Mouse (Mus musculus) heart, postnatal 0 days (tissue): ENCODE results near the gene Ppt2. TPM values are rescaled to one million over a fixed set of nuclear protein-coding genes. Genes with fewer than 3 reads are reported as not detected.

ENCODE experiments used
- ATAC-seq: fragments of 200-750 bp; cut with Nextera tagmentation; 2 replicates; pipeline ENCODE4 v1.8.0; 2017; ENCODE audit warnings: low read depth, moderate number of reproducible peaks, moderate library complexity; ENCODE audit not compliant: insufficient read depth
- DNase-seq: peaks from one replicate; pipeline ENCODE4 v3.0.0-alpha.2; 2016; ENCODE audit warnings: low spot score
- H3K27ac ChIP-seq: fragments of 300-500 bp; sonication (generic); 2 replicates; pipeline ENCODE4 v1.5.1; 2014; ENCODE audit warnings: low read depth, mild to moderate bottlenecking
- H3K27me3 ChIP-seq: fragments of 300-500 bp; sonication (generic); 2 replicates; pipeline ENCODE4 v1.6.1; 2014; ENCODE audit warnings: low read length, mixed read lengths; ENCODE audit not compliant: control insufficient read depth, insufficient read depth
- H3K36me3 ChIP-seq: fragments of 300-500 bp; sonication (generic); replicated peaks from 2 replicates; pipeline ENCODE4 v1.6.1; 2014; ENCODE audit warnings: low read length, mixed read lengths; ENCODE audit not compliant: control insufficient read depth, insufficient read depth
- H3K4me1 ChIP-seq: fragments of 300-500 bp; sonication (generic); 2 replicates; pipeline ENCODE4 v1.6.1; 2014; ENCODE audit warnings: antibody characterized with exemption; ENCODE audit not compliant: control insufficient read depth, insufficient read depth
- H3K4me2 ChIP-seq: fragments of 300-500 bp; sonication (generic); 2 replicates; pipeline ENCODE4 v1.6.1; 2014; ENCODE audit warnings: low read depth, mild to moderate bottlenecking, low read length, moderate library complexity
- H3K4me3 ChIP-seq: fragments of 300-500 bp; sonication (generic); 2 replicates; pipeline ENCODE4 v1.5.1; 2014; ENCODE audit warnings: low read depth, low read length
- H3K9ac ChIP-seq: fragments of 300-500 bp; sonication (generic); replicated peaks from 2 replicates; pipeline ENCODE4 v1.6.1; 2014; ENCODE audit warnings: low read depth, low read length, mixed read lengths
- H3K9me3 ChIP-seq: fragments of 300-500 bp; sonication (generic); replicated peaks from 2 replicates; pipeline ENCODE4 v1.6.1; 2016; ENCODE audit warnings: low read length; ENCODE audit not compliant: control insufficient read depth
- CTCF ChIP-seq: IDR thresholded peaks from 2 replicates; pipeline ENCODE4 v1.5.1; 2016; ENCODE audit warnings: antibody characterized with exemption, control low read depth, low read depth
- EP300 ChIP-seq: IDR thresholded peaks from 2 replicates; pipeline ENCODE4 v1.6.1; 2016; ENCODE audit warnings: antibody characterized with exemption, low read depth
- WGBS: fragments of 180-500 bp; shearing (Covaris S2); extraction: QIAGEN DNeasy Blood & Tissue Kit; methylation state at CpG from one replicate; pipeline ENCODE4 v1.1.7; 2014; 5-methylcytosine and 5-hydroxymethylcytosine counted together
- polyA plus RNA-seq: library from polyadenylated mRNA; unstranded; fragments of >200 nt; fragmentation: Nextera tagmentation; extraction: Ambion mirVana; gene quantifications from 2 replicates; pipeline ENCODE4 v1.2.1, GENCODE M21; 2015
- total RNA-seq: library from RNA; depleted of rRNA; stranded (reverse); fragments of >200 nt; gene quantifications from 2 replicates; pipeline ENCODE4 v1.2.3, GENCODE M21; 2014; ENCODE audit warnings: low replicate concordance

Gene Ppt2
- total and polyA plus RNA-seq, 2 experiments from 2014 or later, result 25.7 to 37.4 TPM

DNA sequence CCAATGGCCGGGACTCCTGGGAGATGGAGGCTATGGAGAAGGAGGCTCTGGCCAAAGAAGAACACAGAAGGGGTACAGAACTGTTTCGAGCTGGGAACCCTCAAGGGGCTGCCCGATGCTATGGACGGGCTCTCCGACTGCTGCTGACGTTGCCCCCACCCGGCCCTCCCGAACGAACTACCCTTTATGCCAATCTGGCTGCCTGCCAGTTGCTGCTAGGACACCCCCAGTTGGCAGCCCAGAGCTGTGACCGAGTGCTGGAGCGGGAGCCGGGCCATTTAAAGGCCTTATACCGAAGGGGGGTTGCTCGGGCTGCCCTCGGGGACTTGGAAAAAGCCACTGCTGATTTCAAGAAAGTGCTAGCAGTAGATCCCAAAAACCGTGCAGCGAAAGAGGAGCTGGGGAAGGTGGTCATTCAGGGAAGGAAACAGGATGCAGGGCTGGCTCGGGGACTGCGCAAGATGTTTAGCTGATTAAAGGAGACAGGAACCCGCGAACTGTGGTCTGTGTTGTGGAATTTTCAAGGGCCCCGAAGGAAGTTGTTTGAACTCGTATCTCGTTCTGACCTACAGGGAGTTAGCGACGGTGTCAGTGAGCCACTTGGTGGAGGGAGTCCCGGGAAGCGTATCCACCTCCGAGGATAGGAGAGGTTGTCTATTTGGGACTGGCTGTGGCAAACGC is 17.7 kb upstream of the Ppt2 start:
- peak; percentile 4 for DNase-seq
- no peak overlapping the region for H3K4me3 ChIP-seq

DNA sequence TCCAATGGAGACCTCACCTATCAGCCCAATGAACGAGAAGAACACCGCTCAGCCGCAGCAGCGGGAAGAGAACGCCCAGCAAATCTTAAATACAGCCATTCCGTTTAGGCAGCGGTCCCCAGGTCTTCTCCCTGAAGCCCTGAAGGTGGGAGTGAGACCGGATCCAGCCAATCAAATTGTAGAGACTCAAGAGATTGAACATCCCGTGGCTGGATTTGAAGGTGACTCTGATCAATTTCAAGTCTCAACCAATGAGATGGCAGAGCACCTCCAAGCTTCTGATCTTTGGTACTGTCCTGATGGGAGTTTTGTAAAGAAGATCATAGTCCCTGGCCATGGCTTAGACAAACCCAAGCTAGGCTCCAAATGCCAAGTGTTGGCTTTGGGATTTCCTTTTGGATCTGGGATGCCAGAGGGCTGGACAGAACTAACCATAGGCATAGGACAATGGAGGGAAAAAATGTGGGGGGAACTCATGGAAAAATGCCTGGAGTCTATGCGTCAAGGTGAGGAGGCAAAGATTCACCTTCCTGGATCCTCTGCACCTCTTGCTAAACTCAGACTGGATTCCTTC is 17.0 kb upstream of the Ppt2 start:
- Histone ChIP-seq H3K4me1 (peaks cover 21% of the 10 kb centered on the region), H3K9me3 (no peaks in the 10 kb centered on the region), H3K9ac (peak overlapping the region; percentile 57), H3K27me3 (no peaks in the 10 kb centered on the region), H3K4me3 (peak overlapping the region; percentile 50), H3K27ac (peak overlapping the region; percentile 66), H3K4me2 (peak overlapping the region; percentile 77), H3K36me3 (peaks cover 8% of the 10 kb centered on the region)
- DNase-seq (no peak), ATAC-seq (no peak)
- 38% methylated on average over 10 of the region's 10 CpGs for WGBS
- TF ChIP-seq CTCF, result no peak
- no peak for TF ChIP-seq EP300

More for the DNA sequence above, 17.7 kb upstream of the Ppt2 start:
- Histone ChIP-seq H3K4me2 (peak overlapping the region; percentile 38; the same call in 1 of the 2 replicates), H3K9me3 (no peaks in the 10 kb centered on the region), H3K36me3 (peaks cover 14% of the 10 kb centered on the region), H3K27ac (peak overlapping the region; percentile 27; the same call in 1 of the 2 replicates), H3K4me1 (peaks cover 21% of the 10 kb centered on the region), H3K9ac (no peak overlapping the region), H3K27me3 (no peaks in the 10 kb centered on the region)
- WGBS, result 79% methylated on average over 30 of the region's 30 CpGs
- ATAC-seq, result no peak
- TF ChIP-seq EP300, result no peak
- no peak for TF ChIP-seq CTCF

DNA sequence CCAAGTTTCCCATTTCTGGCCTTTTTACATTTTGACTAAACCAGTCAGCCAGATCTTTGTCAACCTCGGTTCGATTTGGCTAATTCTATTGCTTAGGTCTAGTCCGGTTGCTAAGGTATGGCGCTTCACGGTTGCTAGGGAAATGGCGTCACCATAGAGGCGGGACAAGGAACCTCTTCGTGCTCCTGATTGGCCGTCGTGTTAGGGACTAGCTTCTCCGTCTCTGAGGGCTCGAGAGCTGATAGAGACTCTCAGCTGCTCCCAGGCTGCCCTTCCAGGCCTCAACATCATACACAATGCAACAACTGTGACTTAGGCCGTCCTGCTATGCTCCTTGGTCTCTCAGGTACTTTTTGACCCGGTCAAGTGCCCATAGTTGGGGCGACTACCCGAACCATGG is 16.3 kb upstream of the Ppt2 start, which contains the start of gene Fkbpl:
Fkbpl (plus strand) TSS at position 157 of the 400 bp plus-strand sequence.
- H3K4me2 ChIP-seq, result peak within 1 kb of the TSS; percentile 77
- 0 out of 2 replicates have a peak, but pooled peaks cover under 1% of the 10 kb centered on the region for H3K36me3 ChIP-seq
- H3K27me3 ChIP-seq, result no peaks in the 10 kb centered on the region
- ATAC-seq (peak; percentile 77), DNase-seq (peak; percentile 91)
- under 1% methylated on average over 16 of the region's 16 CpGs for WGBS
- TF ChIP-seq EP300 (no peak), CTCF (no peak)
- peak within 1 kb of the TSS; percentile 50 for H3K4me3 ChIP-seq
- peaks cover 21% of the 10 kb centered on the region for H3K4me1 ChIP-seq
- no peaks in the 10 kb centered on the region for H3K9me3 ChIP-seq
- H3K27ac ChIP-seq, result peak within 1 kb of the TSS; percentile 66
- peak within 1 kb of the TSS; percentile 57 for H3K9ac ChIP-seq

DNA sequence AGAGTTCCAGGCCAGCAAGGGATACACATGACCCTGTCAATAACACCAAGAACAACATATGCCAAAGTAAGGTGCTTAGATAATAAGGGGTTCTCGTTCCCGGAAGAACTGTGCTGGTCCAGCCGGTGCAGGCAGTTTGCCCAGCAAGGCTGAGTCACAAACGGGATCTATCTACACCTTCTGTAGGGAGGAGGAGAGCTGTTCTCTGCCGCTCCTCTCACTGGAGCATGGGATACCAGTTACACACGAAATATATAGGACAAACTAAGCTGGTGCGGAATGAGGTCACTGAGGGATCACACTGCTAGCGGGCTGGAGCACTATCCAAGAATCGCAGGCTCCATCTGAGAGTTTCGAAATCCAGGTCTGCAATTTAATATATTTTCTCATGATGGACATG is 15.6 kb upstream of the Ppt2 start:
- ATAC-seq (no peak), DNase-seq (no peak)
- WGBS, result 63% methylated on average over 10 of the region's 10 CpGs
- Histone ChIP-seq H3K4me2 (no peak overlapping the region), H3K9ac (no peak overlapping the region), H3K27me3 (no peaks in the 10 kb centered on the region), H3K27ac (no peak overlapping the region), H3K36me3 (no peaks in the 10 kb centered on the region), H3K4me1 (peaks cover 21% of the 10 kb centered on the region), H3K9me3 (no peaks in the 10 kb centered on the region), H3K4me3 (no peak overlapping the region)
- no peak for TF ChIP-seq EP300
- TF ChIP-seq CTCF, result no peak

DNA sequence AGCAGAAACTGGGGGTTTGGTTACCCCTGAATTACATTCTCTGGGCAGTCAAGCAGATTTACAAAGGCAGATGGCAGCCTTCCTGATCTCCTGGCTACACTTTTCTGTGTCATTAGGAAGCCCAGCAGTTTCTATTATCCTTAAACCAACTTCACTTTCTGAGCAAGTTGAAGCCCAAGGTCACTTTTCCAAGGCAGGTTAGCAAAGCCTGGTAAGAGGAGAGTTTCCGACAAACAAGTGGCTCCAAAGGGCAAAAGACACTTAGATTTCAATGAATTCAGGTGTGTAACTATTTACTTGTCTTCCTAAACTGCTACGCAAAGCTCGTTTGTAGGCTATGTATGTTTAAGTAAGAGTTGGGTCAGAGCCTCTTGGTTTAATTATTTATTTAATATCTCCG is 15.1 kb upstream of the Ppt2 start:
- H3K4me1 ChIP-seq, result peaks cover 21% of the 10 kb centered on the region
- no peak overlapping the region for H3K4me3 ChIP-seq
- no peaks in the 10 kb centered on the region for H3K36me3 ChIP-seq
- H3K27ac ChIP-seq, result no peak overlapping the region
- DNase-seq (no peak), ATAC-seq (no peak)
- H3K4me2 ChIP-seq, result no peak overlapping the region
- no peaks in the 10 kb centered on the region for H3K9me3 ChIP-seq
- 81% methylated on average over 4 of the region's 4 CpGs for WGBS
- no peak overlapping the region for H3K9ac ChIP-seq
- H3K27me3 ChIP-seq, result no peaks in the 10 kb centered on the region
- no peak for TF ChIP-seq EP300
- no peak for TF ChIP-seq CTCF
